Mouse (Mus musculus): Measurements from ENCODE around the gene Calhm3. TPM values are rescaled to one million over a fixed set of nuclear protein-coding genes. Genes with fewer than 3 reads are reported as not detected.

Calhm3 gene
- polyA plus RNA-seq, 1 experiment from 2014 or later: not detected

- 89% methylated on average over 17 of the region's 17 CpGs for WGBS
- no peak overlapping the region for H3K4me3 ChIP-seq
- peaks cover 38% of the 10 kb centered on the region for H3K4me1 ChIP-seq
- peaks cover 33% of the 10 kb centered on the region for H3K27me3 ChIP-seq (replicated peaks; ENCODE audit: low read depth, poor library complexity, severe bottlenecking)
- no peaks in the 10 kb centered on the region for H3K9me3 ChIP-seq
- DNase-seq (ENCODE audit: low spot score): no peak
- peaks cover 46% of the 10 kb centered on the region for H3K36me3 ChIP-seq (replicated peaks)
- H3K27ac ChIP-seq (replicated peaks): no peak overlapping the region; the same call in 1 of the 2 replicates
These were observed 22.0 kb downstream of the Calhm3 start for GRCm38 (mm10) chr19:47135568-47135967.

- Histone ChIP-seq H3K36me3 (replicated peaks) (peaks cover 70% of the 10 kb centered on the region), H3K27ac (replicated peaks) (no peak overlapping the region), H3K9me3 (no peaks in the 10 kb centered on the region), H3K27me3 (replicated peaks; ENCODE audit: low read depth, poor library complexity, severe bottlenecking) (peaks cover 9% of the 10 kb centered on the region), H3K4me1 (peaks cover 26% of the 10 kb centered on the region), H3K4me3 (no peak overlapping the region)
- DNase-seq (ENCODE audit: low spot score): no peak
- 93% methylated on average over 7 of the region's 7 CpGs for WGBS
These were observed 24.4 kb downstream of the Calhm3 start for GRCm38 (mm10) chr19:47133161-47133560.

GRCm38 (mm10) chr19:47130551-47131125, 26.9 kb downstream of the Calhm3 start:
- H3K4me1 ChIP-seq: peaks cover 1% of the 10 kb centered on the region; the same call in 1 of the 2 replicates
- H3K27me3 ChIP-seq (replicated peaks; ENCODE audit: low read depth, poor library complexity, severe bottlenecking): no peaks in the 10 kb centered on the region
- H3K36me3 ChIP-seq (replicated peaks): peaks cover 95% of the 10 kb centered on the region
- no peak overlapping the region for H3K27ac ChIP-seq (replicated peaks)
- no peaks in the 10 kb centered on the region for H3K9me3 ChIP-seq
- 96% methylated on average over 15 of the region's 15 CpGs for WGBS
- no peak for DNase-seq (ENCODE audit: low spot score)
- H3K4me3 ChIP-seq: no peak overlapping the region

- Histone ChIP-seq H3K4me3 (no peak overlapping the region), H3K27me3 (replicated peaks; ENCODE audit: low read depth, poor library complexity, severe bottlenecking) (no peaks in the 10 kb centered on the region), H3K36me3 (replicated peaks) (peaks cover 100% of the 10 kb centered on the region), H3K27ac (replicated peaks) (no peak overlapping the region), H3K4me1 (no peaks in the 10 kb centered on the region), H3K9me3 (no peaks in the 10 kb centered on the region)
- WGBS: 92% methylated on average over 11 of the region's 11 CpGs
- no peak for DNase-seq (ENCODE audit: low spot score)
These were observed 28.7 kb downstream of the Calhm3 start for GRCm38 (mm10) chr19:47128835-47129234.

- Histone ChIP-seq H3K4me1 (no peaks in the 10 kb centered on the region), H3K9me3 (no peaks in the 10 kb centered on the region), H3K27ac (replicated peaks) (no peak overlapping the region), H3K4me3 (no peak overlapping the region), H3K36me3 (replicated peaks) (peaks cover 99% of the 10 kb centered on the region), H3K27me3 (replicated peaks; ENCODE audit: low read depth, poor library complexity, severe bottlenecking) (no peaks in the 10 kb centered on the region)
- DNase-seq (ENCODE audit: low spot score): no peak
- WGBS: 97% methylated on average over 10 of the region's 10 CpGs
These were observed 29.4 kb downstream of the Calhm3 start for GRCm38 (mm10) chr19:47128164-47128563.

- no peaks in the 10 kb centered on the region for H3K4me1 ChIP-seq
- no peaks in the 10 kb centered on the region for H3K9me3 ChIP-seq
- H3K27me3 ChIP-seq (replicated peaks; ENCODE audit: low read depth, poor library complexity, severe bottlenecking): no peaks in the 10 kb centered on the region
- H3K4me3 ChIP-seq: no peak overlapping the region
- 25% methylated on average over 2 of the region's 2 CpGs for WGBS
- H3K36me3 ChIP-seq (replicated peaks): peaks cover 92% of the 10 kb centered on the region
- H3K27ac ChIP-seq (replicated peaks): no peak overlapping the region
- peak; percentile 53 for DNase-seq (ENCODE audit: low spot score)
These were observed 34.8 kb downstream of the Calhm3 start for GRCm38 (mm10) chr19:47122802-47123201.

GRCm38 (mm10) chr19:47121054-47121453, 36.5 kb downstream of the Calhm3 start:
- no peak for DNase-seq (ENCODE audit: low spot score)
- H3K27ac ChIP-seq (replicated peaks): no peak overlapping the region
- no peaks in the 10 kb centered on the region for H3K27me3 ChIP-seq (replicated peaks; ENCODE audit: low read depth, poor library complexity, severe bottlenecking)
- H3K4me3 ChIP-seq: no peak overlapping the region
- H3K4me1 ChIP-seq: no peaks in the 10 kb centered on the region
- 46% methylated on average over 4 of the region's 4 CpGs for WGBS
- H3K36me3 ChIP-seq (replicated peaks): peaks cover 92% of the 10 kb centered on the region
- H3K9me3 ChIP-seq: no peaks in the 10 kb centered on the region

- 88% methylated on average over 2 of the region's 2 CpGs for WGBS
- no peak for DNase-seq (ENCODE audit: low spot score)
- H3K27me3 ChIP-seq (replicated peaks; ENCODE audit: low read depth, poor library complexity, severe bottlenecking): no peaks in the 10 kb centered on the region
- peaks cover 92% of the 10 kb centered on the region for H3K36me3 ChIP-seq (replicated peaks)
- no peak overlapping the region for H3K27ac ChIP-seq (replicated peaks)
- H3K9me3 ChIP-seq: no peaks in the 10 kb centered on the region
- no peaks in the 10 kb centered on the region for H3K4me1 ChIP-seq
- H3K4me3 ChIP-seq: no peak overlapping the region
These were observed 38.9 kb downstream of the Calhm3 start for GRCm38 (mm10) chr19:47118634-47119033.

- Histone ChIP-seq H3K27ac (replicated peaks) (no peak overlapping the region), H3K27me3 (replicated peaks; ENCODE audit: low read depth, poor library complexity, severe bottlenecking) (no peaks in the 10 kb centered on the region), H3K4me1 (no peaks in the 10 kb centered on the region), H3K4me3 (no peak overlapping the region), H3K36me3 (replicated peaks) (peaks cover 100% of the 10 kb centered on the region), H3K9me3 (no peaks in the 10 kb centered on the region)
- 93% methylated on average over 9 of the region's 9 CpGs for WGBS
- no peak for DNase-seq (ENCODE audit: low spot score)
These were observed 52.8 kb downstream of the Calhm3 start for GRCm38 (mm10) chr19:47104641-47105271.

Other genes starting within 250 kb of the Calhm3 start
- gene Ina, start 143.1 kb downstream of the Calhm3 start, polyA plus RNA-seq (2016; fragmentation: Nextera tagmentation; extraction: Ambion mirVana): 24.3 and 28.3 TPM in 2 replicates
- gene Nt5c2, start 142.6 kb downstream of the Calhm3 start, polyA plus RNA-seq (2016; fragmentation: Nextera tagmentation; extraction: Ambion mirVana): 73.7 and 74.1 TPM in 2 replicates
- 36.1 and 36.5 TPM in 2 replicates for gene Pcgf6, start 106.9 kb downstream of the Calhm3 start, polyA plus RNA-seq (2016; fragmentation: Nextera tagmentation; extraction: Ambion mirVana)
- gene Taf5, start 90.0 kb downstream of the Calhm3 start, polyA plus RNA-seq (2016; fragmentation: Nextera tagmentation; extraction: Ambion mirVana): 7.2 and 7.5 TPM in 2 replicates
- 1,163 and 1,191 TPM in 2 replicates for gene Usmg5, start 67.1 kb downstream of the Calhm3 start, polyA plus RNA-seq (2016; fragmentation: Nextera tagmentation; extraction: Ambion mirVana)
- 14.6 TPM in 2 replicates for gene Pdcd11, start 67.0 kb downstream of the Calhm3 start, polyA plus RNA-seq (2016; fragmentation: Nextera tagmentation; extraction: Ambion mirVana)
- gene Calhm2, start 19.5 kb downstream of the Calhm3 start, polyA plus RNA-seq (2016; fragmentation: Nextera tagmentation; extraction: Ambion mirVana): 2.8 TPM in 2 replicates
- not detected in 2 replicates for gene Calhm1, start 13.5 kb downstream of the Calhm3 start, polyA plus RNA-seq (2016; fragmentation: Nextera tagmentation; extraction: Ambion mirVana)
- 6.4 TPM in 2 replicates for gene Neurl1a, start 21.1 kb upstream of the Calhm3 start, polyA plus RNA-seq (2016; fragmentation: Nextera tagmentation; extraction: Ambion mirVana)